Mouse (Mus musculus) adrenal gland, postnatal 14 days (tissue): ENCODE data around the gene Nlgn3. TPM values are rescaled to one million over a fixed set of nuclear protein-coding genes. Genes with fewer than 3 reads are reported as not detected.

Experiments
- DNase-seq: peaks from one replicate; pipeline ENCODE4 v3.0.0; 2021; ENCODE audit warnings: mixed read lengths
- total RNA-seq: library from RNA; stranded (reverse); gene quantifications from 2 replicates; pipeline ENCODE4 v1.2.3, GENCODE M21; 2021

Gene Nlgn3
- total RNA-seq, 1 experiment from 2014 or later: 10.6 TPM

DNA sequence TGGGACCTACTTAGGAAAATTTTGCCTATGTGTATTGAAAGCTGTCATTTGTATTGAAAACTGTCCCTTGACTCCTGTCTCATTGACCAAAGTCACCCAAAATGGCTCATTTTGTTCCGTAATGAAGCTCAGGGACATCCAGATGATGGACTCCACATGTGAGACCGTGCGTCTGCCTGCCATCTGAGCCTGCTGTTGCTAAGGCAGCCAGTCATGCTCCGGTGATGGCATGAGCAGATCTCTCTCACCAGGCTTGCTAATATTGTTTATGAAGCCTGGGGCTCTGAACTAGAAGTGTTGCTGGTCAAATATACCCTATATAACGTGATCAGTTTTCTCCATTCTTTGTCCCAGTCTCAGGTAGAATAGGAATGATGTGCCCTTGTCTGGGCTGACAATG, 74.0 kb downstream of the Nlgn3 start:
- DNase-seq: no peak

Other genes with a start within 250 kb of the Nlgn3 start
- gene Tex11, start 239.5 kb upstream of the Nlgn3 start, total RNA-seq: not detected in 2 replicates
- gene Slc7a3, start 213.1 kb upstream of the Nlgn3 start, total RNA-seq: 0.48 and 0.64 TPM in 2 replicates
- gene Snx12, start 76.6 kb upstream of the Nlgn3 start, total RNA-seq: 41.6 and 44.9 TPM in 2 replicates
- gene Foxo4, start 44.6 kb upstream of the Nlgn3 start, total RNA-seq: 36.0 and 39.1 TPM in 2 replicates
- 1.1 TPM in 1 of 2 replicates, not detected in the other for gene Gm614, start 35.2 kb upstream of the Nlgn3 start, total RNA-seq
- gene Il2rg, start 30.9 kb upstream of the Nlgn3 start, total RNA-seq: 11.7 and 37.9 TPM in 2 replicates
- gene Gm20489, start 30.1 kb upstream of the Nlgn3 start, total RNA-seq: not detected in 2 replicates
- gene Med12, start 25.1 kb upstream of the Nlgn3 start, total RNA-seq: 41.4 and 56.3 TPM in 2 replicates
- gene Gjb1, start 77.2 kb downstream of the Nlgn3 start, total RNA-seq: 2.7 and 72.8 TPM in 2 replicates
- gene Zmym3, start 121.7 kb downstream of the Nlgn3 start, total RNA-seq: 63.6 and 69.8 TPM in 2 replicates
- 218 and 232 TPM in 2 replicates for gene Nono, start 130.2 kb downstream of the Nlgn3 start, total RNA-seq
- gene Itgb1bp2, start 149.9 kb downstream of the Nlgn3 start, total RNA-seq: 0.41 and 1.0 TPM in 2 replicates
- gene Taf1, start 233.6 kb downstream of the Nlgn3 start, total RNA-seq: 29.8 and 35.2 TPM in 2 replicates